In genomic region chr6:4993600-4994160, GRCm38 (mm10) we compare ENCODE assay signal across 10 mouse cellular contexts.
A peak's percentile ranks its signal among the peaks of the same experiment; 100 is the strongest.
DNase-seq lines count a peak whose midpoint lies in the region; ATAC-seq and TF ChIP-seq lines count a peak whose summit lies in the region.
"Had no signal": no experiment of that assay in that cellular context is flagged by ENCODE, and none has a peak within 500 bp of the region (broad histone marks: within the 10 kb centered on the region; RNA-seq: fewer than 3 reads in every experiment).

No protein-coding gene starts in this region.

- no peaks in the 10 kb centered on the region for H3K27me3 ChIP-seq in limb, embryonic 14.5 days (ENCODE audit: control insufficient read depth, insufficient read depth, low read length)

- H3K4me3 ChIP-seq in limb, embryonic 14.5 days (replicated peaks; ENCODE audit: low read length), result no peak overlapping the region
- H3K4me3 ChIP-seq: left cerebral cortex, adult 2 months had no signal

- H3K9ac ChIP-seq in limb, embryonic 14.5 days (ENCODE audit: low read depth, low read length, severe bottlenecking), result 0 out of 2 replicates have a peak overlapping the region, but pooled peaks have one; percentile 6

- no peak for TF ChIP-seq POLR2A in limb, embryonic 14.5 days (IDR thresholded peaks at IDR 0.05; ENCODE audit: borderline replicate concordance, extremely low read depth, insufficient read depth, insufficient read length)

- H3K9me3 ChIP-seq in limb, embryonic 14.5 days (ENCODE audit: control insufficient read depth, low read length), result no peaks in the 10 kb centered on the region

- H3K36me3 ChIP-seq in limb, embryonic 14.5 days (ENCODE audit: control insufficient read depth, insufficient read depth, low read length), result no peaks in the 10 kb centered on the region

- WGBS in limb, embryonic 14.5 days, result 15% methylated on average over 15 of the region's 15 CpGs

- H3K4me1 ChIP-seq in limb, embryonic 14.5 days (ENCODE audit: control insufficient read depth, insufficient read depth, low read length), result peaks cover 24% of the 10 kb centered on the region

- peak overlapping the region; percentile 34 for H3K4me2 ChIP-seq in limb, embryonic 14.5 days (replicated peaks; ENCODE audit: low read depth, low read length, severe bottlenecking)

- peak; percentile 25 for DNase-seq in gastrocnemius, postnatal 10 days
- no peak for DNase-seq in gastrocnemius, postnatal 25 days
- peak; percentile 67 for DNase-seq in retina, postnatal 1 day
- DNase-seq in retina, embryonic 14.5 days (ENCODE audit: low spot score), result no peak
- no peak for DNase-seq in limb, embryonic 14.5 days (ENCODE audit: low spot score)
- DNase-seq in cerebellum, adult 9-10 months, result no peak
- DNase-seq in left cerebral cortex, adult 8-10 months (ENCODE audit: low spot score in 2 of 2), result no peak
- DNase-seq: adrenal gland, postnatal 25 days had no signal

- ATAC-seq in limb, embryonic 14.5 days (ENCODE audit: low FRiP score, low read depth), result 0 out of 2 replicates have a peak, but pooled peaks have one; percentile 7
- ATAC-seq in erythroid progenitor cell, adult 5-6 weeks (replicated peaks; ENCODE audit: low FRiP score, poor library complexity, severe bottlenecking), result no peak

- peak overlapping the region; percentile 44; the same call in 1 of the 2 replicates for H3K27ac ChIP-seq in limb, embryonic 14.5 days (replicated peaks; ENCODE audit: low read depth, low read length)
- H3K27ac ChIP-seq: left cerebral cortex, adult 2 months had no signal

Comparison
In these comparisons a context has a peak if more than half of its experiments do, and no peak if none do; other contexts are left out.
1. DNase-seq: peak in gastrocnemius, postnatal 10 days (single experiment) and retina, postnatal 1 day (single experiment); none in gastrocnemius, postnatal 25 days (single experiment), retina, embryonic 14.5 days (single experiment), limb, embryonic 14.5 days (single experiment), cerebellum, adult 9-10 months (single experiment) and left cerebral cortex, adult 8-10 months (0 of 2).